Mouse (Mus musculus) embryonic fibroblast, embryonic 13.5 days (primary cell): ENCODE results near the gene Hbb-bh1. TPM values are rescaled to one million over a fixed set of nuclear protein-coding genes. Genes with fewer than 3 reads are reported as not detected.

Source experiments
- H3K27ac ChIP-seq: 2 replicates; pipeline ENCODE4 v1.5.1; 2012; ENCODE audit warnings: low read length, control low read depth, inconsistent platforms; ENCODE audit not compliant: insufficient read depth
- H3K4me1 ChIP-seq: 2 replicates; pipeline ENCODE4 v1.6.1; 2011; ENCODE audit warnings: low read length; ENCODE audit not compliant: control insufficient read depth, insufficient read depth
- H3K4me3 ChIP-seq: 2 replicates; pipeline ENCODE4 v1.5.1; 2011; ENCODE audit warnings: mild to moderate bottlenecking, control low read depth, low read length; ENCODE audit not compliant: insufficient read depth
- CTCF ChIP-seq: IDR thresholded peaks from 2 replicates; pipeline ENCODE4 v1.5.1; 2011; ENCODE audit warnings: mild to moderate bottlenecking, control low read depth, low read length, moderate library complexity, borderline replicate concordance; ENCODE audit not compliant: insufficient read depth
- POLR2A ChIP-seq: IDR thresholded peaks from 2 replicates; pipeline ENCODE4 v1.6.1; 2011; ENCODE audit warnings: low read depth, mild to moderate bottlenecking, control low read depth, low read length, moderate library complexity
- polyA plus RNA-seq: library from polyadenylated mRNA; stranded (reverse); fragments of >200 nt; gene quantifications from 2 replicates; pipeline ENCODE4 v1.2.4, GENCODE M21; 2011; ENCODE audit warnings: low read depth; ENCODE audit not compliant: missing spikeins, insufficient read length

Hbb-bh1 gene
- not detected in 2 replicates for polyA plus RNA-seq

- no peak within 1 kb of the TSS for H3K4me3 ChIP-seq
- H3K27ac ChIP-seq = no peak within 1 kb of the TSS
- TF ChIP-seq POLR2A = no peak
- TF ChIP-seq CTCF = no peak
- no peaks in the 10 kb centered on the region for H3K4me1 ChIP-seq
These were observed at the start of gene Hbb-bh1 for GRCm38 (mm10) chr7:103843034-103843433. TSS of gene Hbb-bh1 (minus strand) at chr7:103843164.

GRCm38 (mm10) chr7:103886152-103886551 is 43.2 kb upstream of the Hbb-bh1 start, which contains the start of gene Olfr66:
TSS of gene Olfr66 (minus strand) at chr7:103886252.
- no peaks in the 10 kb centered on the region for H3K4me1 ChIP-seq
- H3K4me3 ChIP-seq = no peak within 1 kb of the TSS
- TF ChIP-seq CTCF (no peak), POLR2A (no peak)
- H3K27ac ChIP-seq = no peak within 1 kb of the TSS

GRCm38 (mm10) chr7:103877093-103877492 is 34.1 kb upstream of the Hbb-bh1 start:
- TF ChIP-seq POLR2A = no peak
- TF ChIP-seq CTCF = no peak
- H3K4me1 ChIP-seq = no peaks in the 10 kb centered on the region
- no peak overlapping the region for H3K4me3 ChIP-seq
- no peak overlapping the region for H3K27ac ChIP-seq

GRCm38 (mm10) chr7:103874451-103874850 is 31.5 kb upstream of the Hbb-bh1 start:
- Histone ChIP-seq H3K4me1 (no peaks in the 10 kb centered on the region), H3K4me3 (no peak overlapping the region), H3K27ac (no peak overlapping the region)
- TF ChIP-seq POLR2A (no peak), CTCF (no peak)

- TF ChIP-seq POLR2A = no peak
- TF ChIP-seq CTCF = no peak
- H3K4me3 ChIP-seq = no peak overlapping the region
These were observed 30.1 kb upstream of the Hbb-bh1 start for GRCm38 (mm10) chr7:103873064-103873463.

GRCm38 (mm10) chr7:103870667-103871066 is 27.7 kb upstream of the Hbb-bh1 start:
- H3K27ac ChIP-seq = no peak overlapping the region
- TF ChIP-seq CTCF (no peak), POLR2A (no peak)
- no peak overlapping the region for H3K4me3 ChIP-seq
- no peaks in the 10 kb centered on the region for H3K4me1 ChIP-seq

More at GRCm38 (mm10) chr7:103873064-103873463, 30.1 kb upstream of the Hbb-bh1 start:
- H3K27ac ChIP-seq = no peak overlapping the region
- H3K4me1 ChIP-seq = no peaks in the 10 kb centered on the region

- no peak overlapping the region for H3K4me3 ChIP-seq
- no peaks in the 10 kb centered on the region for H3K4me1 ChIP-seq
- no peak overlapping the region for H3K27ac ChIP-seq
- TF ChIP-seq POLR2A (no peak), CTCF (no peak)
These were observed 22.8 kb upstream of the Hbb-bh1 start for GRCm38 (mm10) chr7:103865716-103866115.

GRCm38 (mm10) chr7:103861531-103861930 is 18.6 kb upstream of the Hbb-bh1 start:
- Histone ChIP-seq H3K4me1 (no peaks in the 10 kb centered on the region), H3K27ac (no peak overlapping the region)
- no peak for TF ChIP-seq CTCF
- TF ChIP-seq POLR2A = no peak

GRCm38 (mm10) chr7:103860855-103861254 is 17.9 kb upstream of the Hbb-bh1 start:
- Histone ChIP-seq H3K4me1 (no peaks in the 10 kb centered on the region), H3K27ac (no peak overlapping the region), H3K4me3 (no peak overlapping the region)
- TF ChIP-seq CTCF = no peak
- no peak for TF ChIP-seq POLR2A

More at GRCm38 (mm10) chr7:103861531-103861930, 18.6 kb upstream of the Hbb-bh1 start:
- H3K4me3 ChIP-seq = no peak overlapping the region

GRCm38 (mm10) chr7:103859076-103859475 is 16.1 kb upstream of the Hbb-bh1 start:
- Histone ChIP-seq H3K4me1 (no peaks in the 10 kb centered on the region), H3K4me3 (no peak overlapping the region), H3K27ac (no peak overlapping the region)
- no peak for TF ChIP-seq CTCF
- TF ChIP-seq POLR2A = no peak

- no peak overlapping the region for H3K27ac ChIP-seq
- TF ChIP-seq POLR2A (no peak), CTCF (no peak)
- no peak overlapping the region for H3K4me3 ChIP-seq
- H3K4me1 ChIP-seq = no peaks in the 10 kb centered on the region
These were observed 11.7 kb upstream of the Hbb-bh1 start for GRCm38 (mm10) chr7:103854669-103855068.
